Mouse (Mus musculus) forebrain, embryonic 10.5 days (tissue): ENCODE results near the gene Gpr132. TPM values are rescaled to one million over a fixed set of nuclear protein-coding genes. Genes with fewer than 3 reads are reported as not detected.
"Not testable (repeated sequence)": the region's sequence is repeated elsewhere in the genome, so short reads cannot be mapped to it uniquely, and the experiment has no call there.

ENCODE experiments used
- DNase-seq: peaks from one replicate; pipeline ENCODE4 v3.0.0-alpha.2; 2017; ENCODE audit warnings: low spot score; ENCODE audit errors: extremely low spot score
- H3K27ac ChIP-seq: fragments of 300-500 bp; sonication (generic); 2 replicates; pipeline ENCODE4 v1.5.1; 2016; ENCODE audit warnings: mild to moderate bottlenecking
- H3K27me3 ChIP-seq: fragments of 300-500 bp; sonication (generic); 2 replicates; pipeline ENCODE4 v1.6.1; 2016; ENCODE audit warnings: mild to moderate bottlenecking; ENCODE audit not compliant: poor library complexity, severe bottlenecking
- H3K36me3 ChIP-seq: fragments of 300-500 bp; sonication (generic); replicated peaks from 2 replicates; pipeline ENCODE4 v1.6.1; 2016; ENCODE audit warnings: mild to moderate bottlenecking, moderate library complexity
- H3K4me1 ChIP-seq: fragments of 300-500 bp; sonication (generic); 2 replicates; pipeline ENCODE4 v1.6.1; 2016
- H3K4me3 ChIP-seq: fragments of 300-500 bp; sonication (generic); 2 replicates; pipeline ENCODE4 v1.5.1; 2016; ENCODE audit warnings: mild to moderate bottlenecking, moderate library complexity
- H3K9me3 ChIP-seq: fragments of 300-500 bp; sonication (generic); 2 replicates; pipeline ENCODE4 v1.6.1; 2016; ENCODE audit warnings: mild to moderate bottlenecking, moderate library complexity
- WGBS: fragments of 180-500 bp; shearing (Covaris S2); methylation state at CpG from one replicate; pipeline ENCODE4 v1.1.7; 2016; 5-methylcytosine and 5-hydroxymethylcytosine counted together
- polyA plus RNA-seq: library from polyadenylated mRNA; unstranded; fragments of >200 nt; fragmentation: Nextera tagmentation; extraction: Ambion mirVana; gene quantifications from 2 replicates; pipeline ENCODE4 v1.2.1, GENCODE M21; 2016

The Gpr132 gene
- polyA plus RNA-seq, 1 experiment from 2014 or later, result 0.07 TPM

DNA sequence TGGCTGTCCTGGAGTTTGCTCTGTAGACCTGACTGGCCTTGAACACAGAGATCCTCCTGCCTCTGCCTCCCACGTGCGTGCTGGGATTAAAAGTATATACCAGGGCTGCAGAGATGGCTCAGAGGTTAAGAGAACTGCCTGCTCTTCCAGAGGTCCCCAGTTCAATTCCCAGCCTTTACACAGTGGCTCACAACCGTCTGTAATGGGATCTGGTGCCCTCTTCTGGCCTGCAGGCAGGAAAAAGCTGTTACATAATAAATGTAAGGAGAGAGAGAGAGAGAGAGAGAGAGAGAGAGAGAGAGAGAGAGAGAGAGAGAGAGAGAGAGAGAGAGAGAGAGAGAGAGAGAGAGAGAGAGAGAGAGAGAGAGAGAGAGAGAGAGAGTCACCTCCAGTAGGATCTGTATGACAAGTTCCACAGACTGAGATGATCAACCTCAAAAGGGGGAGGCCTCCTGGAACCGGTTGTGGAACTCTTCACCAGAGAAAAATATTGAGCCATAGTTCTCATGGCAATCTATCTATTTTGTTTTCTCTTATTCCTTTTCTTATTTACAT is 26.6 kb downstream of the Gpr132 start:
- WGBS, result 73% methylated on average over 4 of the region's 4 CpGs
- H3K27me3 ChIP-seq, result not testable (repeated sequence)

DNA sequence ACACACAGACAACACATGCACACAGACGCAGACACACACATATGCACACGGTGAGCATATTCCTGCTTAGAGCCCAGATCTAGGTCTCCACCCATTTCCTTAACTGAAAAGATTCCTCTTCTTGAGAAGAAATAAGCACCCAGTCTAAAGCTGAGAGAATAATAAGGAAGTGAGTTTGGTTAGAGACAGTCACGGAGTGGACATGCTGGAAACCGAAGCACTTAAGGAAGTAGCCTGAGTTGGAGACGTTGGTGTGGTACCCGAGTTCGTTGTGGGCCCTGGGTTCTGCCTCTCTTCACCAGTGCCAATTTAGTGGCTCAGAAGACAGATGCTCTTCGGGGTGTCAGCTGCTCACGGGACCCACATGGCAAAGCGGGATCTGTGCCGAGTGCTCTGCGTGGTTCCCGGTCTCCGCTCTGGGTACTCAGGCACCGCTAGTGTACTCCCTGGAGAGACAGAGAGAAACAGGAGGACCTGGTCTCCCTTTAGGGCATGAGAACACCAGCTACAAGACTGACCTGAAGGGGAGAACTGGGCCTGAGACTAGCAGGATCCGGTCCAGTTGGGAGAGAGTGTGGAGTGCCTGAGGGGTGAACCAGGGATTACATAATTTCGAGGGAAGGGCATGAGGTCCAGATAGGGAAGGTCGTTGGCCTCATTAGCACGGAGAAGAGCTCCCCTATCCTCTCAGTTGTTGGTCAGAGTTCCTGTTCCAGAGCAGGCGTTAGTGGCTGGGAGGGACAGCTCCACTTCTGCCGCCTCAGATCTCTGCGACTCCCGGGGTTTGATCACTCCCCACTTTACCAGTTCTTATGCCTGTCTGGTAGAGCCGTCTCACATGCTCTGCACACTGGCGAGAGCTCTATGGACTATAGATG is 27.6 kb downstream of the Gpr132 start:
- no peak for DNase-seq
- H3K4me1 ChIP-seq, result no peaks in the 10 kb centered on the region
- no peaks in the 10 kb centered on the region for H3K27me3 ChIP-seq
- H3K9me3 ChIP-seq, result no peaks in the 10 kb centered on the region
- WGBS, result 86% methylated on average over 25 of the region's 25 CpGs
- H3K4me3 ChIP-seq, result no peak overlapping the region
- H3K27ac ChIP-seq, result no peak overlapping the region
- no peaks in the 10 kb centered on the region for H3K36me3 ChIP-seq

More for the DNA sequence above, 26.6 kb downstream of the Gpr132 start:
- not testable (repeated sequence) for H3K4me3 ChIP-seq, H3K36me3 ChIP-seq, H3K27ac ChIP-seq, H3K4me1 ChIP-seq, DNase-seq, H3K9me3 ChIP-seq

DNA sequence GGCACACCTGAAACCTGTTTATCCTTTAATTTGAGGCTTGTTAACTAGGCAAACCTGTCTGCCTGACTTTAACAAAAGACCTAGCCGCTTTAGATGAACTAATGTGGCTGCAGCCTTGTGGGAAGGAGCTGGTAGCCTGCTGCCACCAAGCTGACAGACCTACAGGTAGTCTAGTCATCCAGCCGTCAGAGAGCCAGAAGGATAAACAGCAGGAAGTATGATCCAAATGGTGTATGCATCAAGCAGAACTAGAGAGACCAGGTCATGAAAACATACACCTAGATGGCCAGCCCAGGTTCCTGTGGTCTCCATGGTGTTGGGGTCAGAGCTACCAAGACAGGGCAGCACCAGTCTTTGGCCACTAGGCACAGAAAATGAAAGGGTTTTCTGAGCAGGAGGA is 33.0 kb downstream of the Gpr132 start:
- Histone ChIP-seq H3K9me3 (no peaks in the 10 kb centered on the region), H3K4me3 (no peak overlapping the region), H3K27me3 (no peaks in the 10 kb centered on the region), H3K36me3 (peaks cover 24% of the 10 kb centered on the region), H3K27ac (no peak overlapping the region), H3K4me1 (peaks cover 12% of the 10 kb centered on the region)
- DNase-seq, result no peak
- 68% methylated on average over 2 of the region's 2 CpGs for WGBS

DNA sequence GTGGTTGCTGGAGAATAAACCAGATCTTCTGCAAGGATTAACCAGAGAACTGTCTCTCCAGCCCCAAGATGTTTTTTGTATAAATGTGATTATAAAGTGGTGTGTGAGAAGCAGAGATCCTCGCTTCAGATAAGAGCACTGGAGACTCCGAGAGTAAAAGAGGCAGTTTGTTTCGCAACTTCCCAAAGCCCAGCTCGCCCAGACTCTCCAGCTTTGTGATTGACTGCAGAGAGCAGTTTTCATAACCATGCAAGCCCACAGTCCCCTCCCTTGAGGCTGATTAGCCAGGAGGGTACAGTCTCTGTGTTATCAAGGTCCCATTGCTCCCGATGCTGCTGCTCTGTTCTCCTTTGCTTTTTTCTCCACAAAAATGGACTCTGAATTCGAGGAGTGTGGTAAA is 34.5 kb downstream of the Gpr132 start:
- H3K27ac ChIP-seq, result no peak overlapping the region
- peaks cover 13% of the 10 kb centered on the region for H3K4me1 ChIP-seq

DNA sequence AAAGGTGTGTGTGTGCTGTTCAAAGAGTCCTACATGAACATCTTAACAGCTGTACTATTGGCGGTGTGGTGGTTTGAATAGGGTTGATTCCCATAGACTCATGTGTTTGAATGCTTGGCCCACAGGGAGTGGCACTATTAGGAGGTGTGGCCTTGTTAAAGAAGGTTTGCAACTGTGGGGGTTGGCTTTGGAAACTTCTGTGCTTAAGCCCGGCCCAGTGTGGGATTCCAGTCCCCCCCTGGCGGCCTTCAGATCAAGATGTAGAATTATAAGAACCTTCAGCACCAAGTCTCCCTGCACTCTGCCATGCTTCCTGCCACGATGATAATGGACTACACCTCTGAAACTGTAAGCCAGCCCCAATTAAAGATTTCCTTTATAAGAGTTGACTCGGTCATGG is 35.6 kb downstream of the Gpr132 start:
- no peak for DNase-seq
- 87% methylated on average over 5 of the region's 5 CpGs for WGBS

More for the DNA sequence above, 34.5 kb downstream of the Gpr132 start:
- H3K9me3 ChIP-seq, result no peaks in the 10 kb centered on the region
- no peaks in the 10 kb centered on the region for H3K27me3 ChIP-seq
- no peak overlapping the region for H3K4me3 ChIP-seq
- no peak for DNase-seq
- WGBS, result 88% methylated on average over 6 of the region's 6 CpGs
- peaks cover 24% of the 10 kb centered on the region for H3K36me3 ChIP-seq

DNA sequence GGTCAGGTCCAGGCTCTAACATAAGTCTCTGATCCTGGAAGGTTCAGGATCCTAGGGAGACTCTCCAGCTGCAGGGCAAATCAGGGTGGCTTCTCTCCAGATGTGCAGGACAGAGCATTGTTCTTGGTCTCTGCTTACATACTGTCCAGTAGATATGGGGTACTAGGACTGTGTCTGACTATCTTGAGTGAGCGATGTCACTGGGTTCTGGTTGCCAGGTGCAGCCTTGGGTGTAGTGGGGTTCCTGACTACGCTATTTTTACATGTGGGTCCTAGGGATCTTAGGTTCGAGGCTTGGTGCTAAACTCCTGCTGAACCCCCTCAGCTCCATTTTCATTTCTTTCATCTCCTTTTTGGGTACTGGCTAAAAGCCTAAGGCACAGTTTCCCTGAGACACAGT is 37.5 kb downstream of the Gpr132 start:
- no peaks in the 10 kb centered on the region for H3K27me3 ChIP-seq
- H3K36me3 ChIP-seq, result peaks cover 48% of the 10 kb centered on the region
- no peaks in the 10 kb centered on the region for H3K9me3 ChIP-seq
- H3K4me1 ChIP-seq, result peaks cover 39% of the 10 kb centered on the region
- H3K4me3 ChIP-seq, result peak overlapping the region; percentile 97
- no peak for DNase-seq
- peak overlapping the region; percentile 99 for H3K27ac ChIP-seq
- WGBS, result 92% methylated on average over 3 of the region's 3 CpGs

More for the DNA sequence above, 35.6 kb downstream of the Gpr132 start:
- H3K4me3 ChIP-seq, result no peak overlapping the region
- H3K4me1 ChIP-seq, result peaks cover 21% of the 10 kb centered on the region
- H3K9me3 ChIP-seq, result no peaks in the 10 kb centered on the region
- no peak overlapping the region for H3K27ac ChIP-seq
- H3K27me3 ChIP-seq, result no peaks in the 10 kb centered on the region
- peaks cover 29% of the 10 kb centered on the region for H3K36me3 ChIP-seq

DNA sequence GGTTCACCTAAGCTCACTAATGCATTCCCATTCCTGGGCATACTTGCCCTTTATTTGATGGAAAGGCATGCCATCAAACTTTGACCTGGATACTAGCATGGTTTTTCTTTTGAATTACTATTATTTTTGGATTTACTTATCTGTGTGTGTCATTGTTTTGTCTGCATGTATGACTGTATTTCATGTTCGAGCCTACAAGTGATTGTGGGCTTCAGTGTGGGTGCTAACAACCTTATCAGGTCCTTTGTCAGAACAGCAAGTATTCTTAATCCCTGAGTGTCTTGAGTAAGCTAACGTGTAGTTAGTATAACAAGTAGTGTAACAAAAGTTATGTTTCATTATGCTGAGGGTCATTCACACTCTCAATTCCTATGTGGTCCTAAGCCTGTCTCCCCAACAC is 37.9 kb downstream of the Gpr132 start:
- Histone ChIP-seq H3K4me3 (peak overlapping the region; percentile 97), H3K27ac (peak overlapping the region; percentile 99), H3K9me3 (no peaks in the 10 kb centered on the region), H3K27me3 (no peaks in the 10 kb centered on the region), H3K4me1 (peaks cover 41% of the 10 kb centered on the region), H3K36me3 (peaks cover 51% of the 10 kb centered on the region)
- no peak for DNase-seq
- 44% methylated on average over 2 of the region's 2 CpGs for WGBS

DNA sequence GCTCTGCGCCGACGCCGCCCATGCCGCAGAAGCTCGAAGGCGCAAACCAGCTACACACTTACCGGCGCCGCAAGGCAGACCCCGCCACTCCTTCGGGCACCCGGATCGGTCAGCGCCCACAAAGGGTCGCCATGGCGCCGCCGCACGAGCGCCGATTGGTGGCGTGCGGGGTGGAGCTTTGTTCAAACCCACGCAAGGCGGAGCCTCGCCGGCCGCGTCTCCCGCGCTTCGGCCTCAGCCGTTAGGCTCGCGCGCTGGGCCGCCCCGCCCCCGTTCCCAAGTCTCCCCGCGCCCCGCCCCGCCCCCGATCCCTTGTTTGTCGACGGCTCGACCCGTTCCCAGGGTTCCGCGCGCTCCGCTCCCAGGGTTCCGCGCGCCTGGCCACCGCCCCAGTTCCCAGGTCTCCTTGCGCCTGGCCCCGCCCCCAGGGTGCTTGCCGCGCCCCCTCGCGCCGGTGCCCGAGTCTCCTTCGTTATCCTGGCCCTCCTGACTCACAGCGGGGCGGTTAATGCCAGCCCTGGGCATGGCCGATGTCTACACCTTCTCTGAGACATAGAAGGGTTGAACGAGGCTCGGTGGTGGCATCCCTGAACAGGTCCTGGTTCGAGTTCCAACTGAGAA is 38.7 kb downstream of the Gpr132 start, which contains the start of gene Cdca4:
Gene Cdca4, minus strand, starts transcription at position 180 of the 621 bp plus-strand sequence.
- peak; percentile 99 for DNase-seq
- peaks cover 59% of the 10 kb centered on the region for H3K36me3 ChIP-seq
- WGBS, result under 1% methylated on average over 72 of the region's 72 CpGs

DNA sequence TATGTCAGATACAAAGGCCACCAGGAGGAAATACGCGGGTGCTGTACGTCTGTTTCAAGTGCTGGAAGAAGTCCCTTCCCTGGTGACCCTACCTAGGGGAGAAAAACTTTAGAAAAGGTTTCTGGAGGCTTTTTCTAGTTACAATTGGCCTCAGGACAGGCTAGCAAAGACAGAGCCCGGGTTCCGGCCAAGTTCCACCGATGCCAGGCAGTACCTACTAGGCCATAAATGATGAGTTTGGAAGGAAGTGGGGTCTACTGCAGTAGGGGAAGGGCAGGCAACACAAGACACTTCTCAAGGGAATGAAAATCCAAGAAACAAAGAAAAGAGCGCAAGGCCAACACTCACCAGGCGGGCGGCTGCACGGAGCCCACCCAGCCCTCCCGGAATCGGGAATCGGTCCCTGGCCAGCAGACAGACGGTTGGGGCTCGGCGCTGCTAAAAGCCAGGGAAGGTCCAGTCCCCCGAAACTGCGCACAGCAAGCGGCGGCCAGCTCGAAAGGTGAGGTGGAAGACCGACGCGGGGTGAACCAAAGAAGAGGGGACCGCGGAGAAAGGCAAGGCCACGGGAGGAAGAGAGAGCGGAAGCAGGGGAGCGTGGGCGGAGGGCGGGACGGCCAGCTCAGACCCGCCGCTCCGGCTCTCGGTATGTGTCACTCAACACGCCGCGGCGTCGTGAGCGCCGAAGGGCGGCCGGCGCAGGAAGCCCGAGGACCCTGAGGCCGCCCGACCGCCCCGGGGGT is 39.4 kb downstream of the Gpr132 start:
- no peaks in the 10 kb centered on the region for H3K9me3 ChIP-seq
- peaks cover 55% of the 10 kb centered on the region for H3K4me1 ChIP-seq
- peaks cover 64% of the 10 kb centered on the region for H3K36me3 ChIP-seq
- peak overlapping the region; percentile 99 for H3K27ac ChIP-seq
- H3K27me3 ChIP-seq, result no peaks in the 10 kb centered on the region
- no peak for DNase-seq
- 1% methylated on average over 51 of the region's 51 CpGs for WGBS
- peak overlapping the region; percentile 97 for H3K4me3 ChIP-seq

More for the DNA sequence above, 38.7 kb downstream of the Gpr132 start, which contains the start of gene Cdca4:
- Histone ChIP-seq H3K4me3 (peak within 1 kb of the TSS; percentile 97), H3K27me3 (no peaks in the 10 kb centered on the region), H3K4me1 (peaks cover 49% of the 10 kb centered on the region), H3K9me3 (no peaks in the 10 kb centered on the region), H3K27ac (peak within 1 kb of the TSS; percentile 99)

DNA sequence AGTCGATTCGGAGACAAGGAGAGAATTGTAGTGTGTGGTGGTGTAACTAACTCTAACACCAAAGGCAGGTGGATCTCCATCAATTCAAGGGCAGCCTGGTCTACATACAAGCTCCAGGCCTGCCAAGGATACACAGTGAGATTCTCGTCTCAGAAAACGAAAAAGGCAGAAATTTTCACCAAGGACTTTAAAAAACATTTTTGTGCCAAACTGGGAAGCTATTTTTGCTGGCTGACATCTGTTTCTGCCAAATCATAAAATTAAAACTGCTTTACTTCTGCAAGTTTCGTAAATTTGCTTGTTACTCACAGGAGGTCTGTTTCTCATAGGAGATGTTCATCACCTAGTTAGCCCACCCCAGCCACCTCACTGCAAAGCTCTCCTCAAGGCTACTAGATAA is 42.1 kb downstream of the Gpr132 start:
- DNase-seq, result no peak
- no peaks in the 10 kb centered on the region for H3K9me3 ChIP-seq
- no peaks in the 10 kb centered on the region for H3K27me3 ChIP-seq
- H3K27ac ChIP-seq, result no peak overlapping the region
- H3K4me3 ChIP-seq, result peak overlapping the region; percentile 97; the same call in 1 of the 2 replicates
- peaks cover 70% of the 10 kb centered on the region for H3K36me3 ChIP-seq
- H3K4me1 ChIP-seq, result peaks cover 67% of the 10 kb centered on the region
- WGBS, result 95% methylated on average over 5 of the region's 5 CpGs

DNA sequence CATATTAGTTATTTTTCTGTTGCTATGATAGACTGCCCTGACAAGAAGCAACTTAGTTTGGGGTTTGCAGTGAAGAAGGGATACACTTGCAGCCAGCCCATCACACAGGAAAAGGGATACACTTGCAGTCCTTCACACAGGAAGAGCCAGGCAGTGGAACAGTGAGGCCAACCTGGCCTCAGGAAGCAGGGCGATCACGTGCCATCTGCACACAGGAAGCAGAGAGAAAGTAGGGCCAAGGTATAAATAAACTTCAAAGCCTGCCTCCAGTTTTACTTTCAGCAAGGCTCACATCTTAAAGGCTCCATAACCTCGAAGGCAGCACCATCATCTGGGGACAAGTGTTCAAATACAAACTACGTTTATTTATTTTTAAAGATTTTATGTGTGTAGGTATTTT is 44.8 kb downstream of the Gpr132 start:
- DNase-seq, result no peak
- H3K36me3 ChIP-seq, result peaks cover 97% of the 10 kb centered on the region
- H3K27me3 ChIP-seq, result no peaks in the 10 kb centered on the region
- no peaks in the 10 kb centered on the region for H3K9me3 ChIP-seq
- H3K27ac ChIP-seq, result no peak overlapping the region
- H3K4me3 ChIP-seq, result no peak overlapping the region
- 85% methylated on average over 4 of the region's 4 CpGs for WGBS
- peaks cover 58% of the 10 kb centered on the region for H3K4me1 ChIP-seq

DNA sequence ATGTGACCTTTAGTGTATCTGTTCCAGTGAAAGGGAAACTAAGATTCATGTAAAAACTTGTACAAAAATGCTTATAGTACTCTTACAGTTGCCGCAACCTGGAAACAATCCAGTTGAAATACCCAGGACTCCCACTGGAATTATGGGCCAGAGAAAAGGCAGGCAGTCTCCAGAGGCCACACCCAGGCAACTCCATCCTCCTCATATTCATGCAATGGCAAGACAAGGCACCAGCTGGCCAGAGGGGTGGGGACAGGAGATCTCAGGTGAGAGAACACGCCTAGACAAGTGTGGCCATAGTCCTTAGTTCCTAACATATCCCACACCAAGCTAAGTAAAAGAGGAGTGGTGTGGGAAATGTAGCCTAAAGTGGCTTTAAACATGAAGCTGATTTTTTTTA is 45.4 kb downstream of the Gpr132 start:
- Histone ChIP-seq H3K9me3 (no peaks in the 10 kb centered on the region), H3K4me1 (peaks cover 53% of the 10 kb centered on the region), H3K27me3 (no peaks in the 10 kb centered on the region), H3K27ac (no peak overlapping the region), H3K4me3 (no peak overlapping the region), H3K36me3 (peaks cover 99% of the 10 kb centered on the region)
- WGBS, result 89% methylated on average over 2 of the region's 2 CpGs
- no peak for DNase-seq
